11 mouse cellular contexts compared by ENCODE assay signal in the genomic region with DNA sequence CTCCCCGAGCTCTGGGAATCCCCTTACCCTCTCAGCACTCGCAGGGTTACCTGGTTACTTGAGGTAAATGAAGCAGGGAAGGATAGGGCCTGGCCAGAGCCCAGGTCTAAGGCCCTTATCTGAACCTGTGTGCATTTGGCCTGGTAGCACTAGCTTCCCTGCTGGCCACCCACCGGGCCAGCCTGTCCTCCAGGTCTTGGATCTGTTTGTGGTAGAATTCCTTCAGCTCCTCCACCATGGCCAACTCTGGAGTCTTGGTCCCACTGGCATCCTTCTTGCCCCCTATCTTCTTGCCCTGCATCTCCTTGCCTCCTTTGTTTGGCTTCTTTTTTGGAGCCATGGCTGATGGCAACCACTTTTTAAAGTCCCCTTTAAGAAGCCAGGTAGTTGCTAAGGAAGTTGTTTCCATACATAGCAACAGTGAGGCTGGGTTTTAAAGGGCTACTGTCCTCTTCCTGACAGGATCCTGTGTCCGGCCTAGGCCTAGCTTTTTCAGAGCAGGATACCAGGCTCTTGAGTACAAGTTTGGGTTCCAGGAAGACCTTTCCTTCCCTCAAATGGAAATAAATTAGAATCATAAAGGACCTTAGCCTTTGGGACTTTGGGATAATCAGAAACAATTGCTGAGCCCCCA. TPM values are rescaled to one million over a fixed set of nuclear protein-coding genes. Genes with fewer than 3 reads are reported as not detected.
DNase-seq lines count a peak whose midpoint lies in the region; ATAC-seq and TF ChIP-seq lines count a peak whose summit lies in the region.
"Had no signal": no experiment of that assay in that cellular context is flagged by ENCODE, and none has a peak within 500 bp of the region (broad histone marks: within the 10 kb centered on the region; RNA-seq: fewer than 3 reads in every experiment).

Gene Cfap157, minus strand, starts transcription at position 381 of the 634 bp plus-strand sequence.

- H3K27ac ChIP-seq in liver, adult 2 months (replicated peaks; ENCODE audit: insufficient read depth, low read depth, low read length): no peak within 1 kb of the TSS
- H3K27ac ChIP-seq in liver, embryonic 12.5 days: no peak within 1 kb of the TSS
- no peak within 1 kb of the TSS for H3K27ac ChIP-seq in kidney, postnatal 0 days

- ATAC-seq in liver, embryonic 12.5 days: no peak
- ATAC-seq in kidney, postnatal 0 days (replicated peaks; ENCODE audit: low FRiP score, low read depth): no peak

- peak; percentile 19 for DNase-seq in liver, adult 2 months (ENCODE audit: extremely low read depth, low read depth, low spot score)
- DNase-seq in heart, adult 8-10 months (ENCODE audit: low spot score): peak; percentile 82
- peak; percentile 79 for DNase-seq in kidney, postnatal 0 days (ENCODE audit: low spot score)
- DNase-seq in ovary, postnatal 14 days (ENCODE audit: low spot score): no peak
- no peak for DNase-seq in gastrocnemius, postnatal 36 days
- no peak for DNase-seq in frontal cortex, postnatal 36 days (ENCODE audit: low spot score in 2 of 2)
- DNase-seq: cerebellum, adult 8-10 months had no signal

- no peak for TF ChIP-seq CTCF in liver, adult 2 months (IDR thresholded peaks at IDR 0.05; ENCODE audit: low read depth, low read length)
- TF ChIP-seq CTCF in kidney, postnatal 0 days (IDR thresholded peaks at IDR 0.05; ENCODE audit: low read depth): no peak

- no peak for TF ChIP-seq POLR2A in liver, adult 2 months (IDR thresholded peaks at IDR 0.05; ENCODE audit: extremely low read depth, insufficient read depth, low read length)
- TF ChIP-seq POLR2A in myocyte (IDR thresholded peaks at IDR 0.05; ENCODE audit: insufficient read length, low read depth): no peak

- no peak within 1 kb of the TSS for H3K4me2 ChIP-seq in liver, embryonic 12.5 days
- H3K4me2 ChIP-seq in kidney, postnatal 0 days (ENCODE audit: low read length): no peak within 1 kb of the TSS
- H3K4me2 ChIP-seq in myocyte (ENCODE audit: low read depth): no peak within 1 kb of the TSS

- intact Hi-C loops in gastrocnemius, postnatal 36 days (cut with DNase I): no loop called here

- no peak within 1 kb of the TSS for H3ac ChIP-seq in myocyte (ENCODE audit: control insufficient read depth, insufficient read length)

- H3K9ac ChIP-seq in liver, adult 2 months (ENCODE audit: low read depth, low read length): no peak within 1 kb of the TSS
- no peak within 1 kb of the TSS for H3K9ac ChIP-seq in liver, embryonic 12.5 days
- peak within 1 kb of the TSS; percentile 40; the same call in 1 of the 2 replicates for H3K9ac ChIP-seq in kidney, postnatal 0 days (ENCODE audit: low read depth, low read length)

- no peaks in the 10 kb centered on the region for H3K9me3 ChIP-seq in liver, embryonic 12.5 days (replicated peaks)
- H3K9me3 ChIP-seq in kidney, postnatal 0 days (replicated peaks; ENCODE audit: low read length): no peaks in the 10 kb centered on the region
- H3K9me3 ChIP-seq: G1E had no signal

- no peak within 1 kb of the TSS for H3K4me3 ChIP-seq in liver, adult 2 months (ENCODE audit: insufficient read depth, low read depth, low read length)
- H3K4me3 ChIP-seq in liver, embryonic 12.5 days: no peak within 1 kb of the TSS
- H3K4me3 ChIP-seq in kidney, postnatal 0 days (replicated peaks; ENCODE audit: low read depth, low read length): no peak within 1 kb of the TSS
- no peak within 1 kb of the TSS for H3K4me3 ChIP-seq in myocyte

- WGBS in liver, adult 2 months: 77% methylated on average over 4 of the region's 4 CpGs
- 48% methylated on average over 4 of the region's 4 CpGs for WGBS in liver, embryonic 12.5 days (ENCODE audit: insufficient replicate concordance)
- 56% methylated on average over 4 of the region's 4 CpGs for WGBS in kidney, postnatal 0 days

- H3K36me3 ChIP-seq in liver, adult 2 months (ENCODE audit: control insufficient read depth, insufficient read depth, low read length): no peaks in the 10 kb centered on the region
- no peaks in the 10 kb centered on the region for H3K36me3 ChIP-seq in liver, embryonic 12.5 days
- no peaks in the 10 kb centered on the region for H3K36me3 ChIP-seq in kidney, postnatal 0 days (ENCODE audit: insufficient read depth, low read length)
- H3K36me3 ChIP-seq in myocyte (ENCODE audit: control insufficient read depth, insufficient read depth): peaks cover 4% of the 10 kb centered on the region

- H3K79me2 ChIP-seq in liver, adult 2 months (ENCODE audit: control insufficient read depth, insufficient read depth, low read length): no peaks in the 10 kb centered on the region
- H3K79me2 ChIP-seq in myocyte (ENCODE audit: control insufficient read depth, insufficient read depth): no peaks in the 10 kb centered on the region

- no peaks in the 10 kb centered on the region for H3K27me3 ChIP-seq in liver, adult 2 months (ENCODE audit: control insufficient read depth, insufficient read depth, low read length)
- no peaks in the 10 kb centered on the region for H3K27me3 ChIP-seq in liver, embryonic 12.5 days (replicated peaks)
- no peaks in the 10 kb centered on the region for H3K27me3 ChIP-seq in kidney, postnatal 0 days (ENCODE audit: insufficient read depth, low read length)
- no peaks in the 10 kb centered on the region for H3K27me3 ChIP-seq in myocyte (ENCODE audit: control insufficient read depth, insufficient read depth, insufficient read length)

- no peaks in the 10 kb centered on the region for H3K4me1 ChIP-seq in liver, adult 2 months (ENCODE audit: control insufficient read depth, insufficient read depth, low read length)
- peaks cover 5% of the 10 kb centered on the region for H3K4me1 ChIP-seq in liver, embryonic 12.5 days
- H3K4me1 ChIP-seq in kidney, postnatal 0 days (replicated peaks; ENCODE audit: insufficient read depth, low read length): no peaks in the 10 kb centered on the region

TF ChIP-seq in myocyte, 11 proteins besides CTCF, POLR2A, EP300 and RAD21:
- TF ChIP-seq SRF (IDR thresholded peaks at IDR 0.05; ENCODE audit: control insufficient read depth, insufficient read length, low read depth) (no peak), MYOG (IDR thresholded peaks at IDR 0.05; ENCODE audit: control insufficient read depth in 1 of 3, insufficient read depth in 1 of 3, insufficient read length in 2 of 3, low read depth in 2 of 3) (no peak), POLR2AphosphoS2 (IDR thresholded peaks at IDR 0.05; ENCODE audit: insufficient read length, low read depth) (peak; percentile 50)

RNA-seq across cellular contexts. Expression of gene Cfap157, which starts in this region (rescaled TPM):
- not detected in 2 replicates for total RNA-seq in liver, adult 2 months (2014; rRNA removed)
- polyA plus RNA-seq in liver, adult 2 months (2012; rRNA removed): not detected in 2 replicates
- polyA plus RNA-seq in liver, embryonic 12.5 days (2016; fragmentation: Nextera tagmentation; extraction: Ambion mirVana): 0.44 and 0.54 TPM in 2 replicates
- not detected for total RNA-seq in heart, adult 8-10 months (2022)
- 0.45 and 0.48 TPM in 2 replicates for polyA plus RNA-seq in kidney, postnatal 0 days (2015; fragmentation: Nextera tagmentation; extraction: Ambion mirVana)
- 0.30 TPM for polyA plus RNA-seq in myocyte (2012; fragmentation: generic; extraction: Trizol)
- not detected for total RNA-seq in gastrocnemius, postnatal 36 days (2021)
- total RNA-seq: hematopoietic stem cell, adult 5-6 weeks had no signal
- polyA plus RNA-seq: G1E had no signal

Comparison
In these comparisons a context has a peak if more than half of its experiments do, and no peak if none do; other contexts are left out.
1. Peak in DNase-seq in liver, adult 2 months; RNA of the gene not detected or under 1 TPM.
2. Peak in DNase-seq in heart, adult 8-10 months; RNA of the gene not detected or under 1 TPM.
3. Peak in DNase-seq and H3K9ac ChIP-seq in kidney, postnatal 0 days; RNA of the gene not detected or under 1 TPM.